Mouse (Mus musculus) C2C12 (cell line): ENCODE measurements around the gene Kirrel3. TPM values are rescaled to one million over a fixed set of nuclear protein-coding genes. Genes with fewer than 3 reads are reported as not detected.

Source experiments
- H3K27me3 ChIP-seq: one replicate; pipeline ENCODE4 v1.6.1; 2011; ENCODE audit not compliant: control insufficient read depth, insufficient read depth, insufficient read length
- H3K36me3 ChIP-seq: one replicate; pipeline ENCODE4 v1.6.1; 2011; ENCODE audit not compliant: control insufficient read depth, insufficient read depth
- H3K4me3 ChIP-seq: one replicate; pipeline ENCODE4 v1.5.1; 2011; ENCODE audit warnings: mild to moderate bottlenecking, control low read depth; ENCODE audit not compliant: poor library complexity, insufficient read depth, severe bottlenecking
- H3K79me2 ChIP-seq: one replicate; pipeline ENCODE4 v1.6.1; 2011; ENCODE audit not compliant: control insufficient read depth, insufficient read depth
- H3K79me3 ChIP-seq: one replicate; pipeline ENCODE4 v1.6.1; 2011; ENCODE audit warnings: low read depth, control low read depth
- H3ac ChIP-seq: one replicate; pipeline ENCODE3; 2011; ENCODE audit warnings: low read depth; ENCODE audit not compliant: control insufficient read depth, insufficient read length
- CEBPB ChIP-seq: IDR thresholded peaks from one replicate; pipeline ENCODE4 v1.6.1; 2011; ENCODE audit warnings: low read depth, mild to moderate bottlenecking, control low read depth, moderate library complexity
- CTCF ChIP-seq: IDR thresholded peaks from one replicate; pipeline ENCODE4 v1.5.1; 2011; ENCODE audit not compliant: control insufficient read depth, insufficient read depth, insufficient read length
- FOSL1 ChIP-seq: IDR thresholded peaks from one replicate; pipeline ENCODE4 v1.8.0; 2011; ENCODE audit warnings: mild to moderate bottlenecking, low read length; ENCODE audit not compliant: poor library complexity, insufficient read depth, severe bottlenecking
- MAX ChIP-seq: IDR thresholded peaks from one replicate; pipeline ENCODE4 v1.6.1; 2011; ENCODE audit warnings: mild to moderate bottlenecking, control low read depth
- MYOD1 ChIP-seq: IDR thresholded peaks from one replicate; pipeline ENCODE4 v1.6.1; 2011; ENCODE audit warnings: low read depth; ENCODE audit not compliant: control insufficient read depth, insufficient read length
- MYOG ChIP-seq: IDR thresholded peaks from one replicate; pipeline ENCODE4 v1.6.1; 2011; ENCODE audit not compliant: control insufficient read depth, insufficient read length; ENCODE audit errors: extremely low read depth
- USF1 ChIP-seq: IDR thresholded peaks from one replicate; pipeline ENCODE4 v1.6.1; 2011; ENCODE audit warnings: low read depth, mild to moderate bottlenecking, control low read depth, moderate library complexity
- polyA plus RNA-seq: library from polyadenylated mRNA; unstranded; fragments of >200 nt; fragmentation: generic; extraction: Trizol; gene quantifications from one replicate; pipeline ENCODE4 v1.2.1, GENCODE M21; 2012; ENCODE audit warnings: missing spikeins

Gene Kirrel3
- polyA plus RNA-seq, 1 experiment, result 5.2 TPM

DNA sequence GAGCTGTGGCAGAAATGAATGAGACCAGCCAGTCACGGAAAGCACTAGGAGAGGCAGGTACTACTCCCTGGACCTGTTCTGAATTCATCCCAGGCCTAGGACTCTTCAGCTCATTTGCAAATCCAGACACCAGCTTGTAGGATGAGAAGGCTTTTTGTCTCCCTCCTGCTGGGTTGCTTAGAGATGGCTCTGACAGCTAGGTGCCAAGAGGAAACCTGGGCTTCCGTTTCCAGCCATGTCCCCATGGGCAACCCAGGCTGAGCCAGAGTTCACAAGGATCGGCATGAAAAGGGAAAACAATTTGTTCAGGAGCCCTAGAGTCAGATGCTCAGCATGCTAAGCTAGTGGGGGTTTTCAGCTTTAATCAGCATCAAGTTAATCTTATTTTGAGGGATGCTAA lies 166.6 kb downstream of the Kirrel3 start:
- Histone ChIP-seq H3K36me3 (no peaks in the 10 kb centered on the region), H3K27me3 (no peaks in the 10 kb centered on the region), H3ac (no peak overlapping the region), H3K79me3 (no peaks in the 10 kb centered on the region), H3K79me2 (no peaks in the 10 kb centered on the region), H3K4me3 (no peak overlapping the region)
- TF ChIP-seq CEBPB (no peak), MAX (no peak), MYOD1 (no peak), FOSL1 (no peak), MYOG (no peak), CTCF (no peak), USF1 (no peak)

DNA sequence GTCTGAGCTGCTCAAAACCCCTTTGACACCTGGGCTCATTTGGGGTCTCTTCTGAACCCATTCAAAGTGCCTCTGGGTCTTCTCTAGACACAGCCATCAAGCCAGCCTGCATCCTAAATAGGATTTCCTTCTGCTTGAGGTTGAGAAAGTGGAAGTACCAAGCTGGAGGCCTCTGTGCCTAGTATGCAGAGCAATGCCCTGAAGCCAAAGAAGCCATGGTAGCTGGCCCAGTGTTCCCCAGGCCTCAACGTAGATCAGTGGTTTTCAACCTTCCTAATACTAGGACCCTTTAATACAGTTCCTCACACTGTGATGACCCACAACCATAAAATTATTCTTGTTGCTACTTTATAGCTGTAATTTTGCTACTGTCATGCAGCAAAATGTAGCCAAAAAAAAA lies 167.4 kb downstream of the Kirrel3 start:
- no peaks in the 10 kb centered on the region for H3K79me3 ChIP-seq
- H3ac ChIP-seq, result no peak overlapping the region
- no peaks in the 10 kb centered on the region for H3K36me3 ChIP-seq
- no peak overlapping the region for H3K4me3 ChIP-seq
- TF ChIP-seq MYOD1, result no peak
- no peak for TF ChIP-seq FOSL1
- TF ChIP-seq USF1, result no peak
- TF ChIP-seq CTCF, result no peak
- TF ChIP-seq CEBPB, result no peak
- no peak for TF ChIP-seq MAX
- TF ChIP-seq MYOG, result no peak
- H3K79me2 ChIP-seq, result no peaks in the 10 kb centered on the region
- no peaks in the 10 kb centered on the region for H3K27me3 ChIP-seq

DNA sequence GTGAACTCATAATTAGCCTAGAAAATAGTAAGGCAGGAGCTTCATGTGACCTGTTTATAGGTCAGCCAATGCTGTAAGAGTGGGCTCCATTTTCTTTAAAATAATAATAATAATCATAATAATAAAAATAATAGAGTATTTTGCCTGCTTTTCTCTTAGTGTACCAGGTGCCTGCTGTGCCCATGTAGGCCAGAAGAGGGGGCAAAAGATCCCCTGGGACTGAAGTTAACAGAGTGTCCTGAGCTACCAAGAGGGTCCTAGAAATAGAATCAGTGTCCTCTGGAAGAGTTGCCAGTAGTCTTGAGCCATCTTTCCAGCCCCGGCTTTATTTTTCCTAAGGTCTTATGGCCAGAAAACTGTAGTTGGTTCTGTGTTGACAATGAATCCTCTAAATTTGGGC lies 174.9 kb downstream of the Kirrel3 start:
- TF ChIP-seq USF1, result no peak
- H3K4me3 ChIP-seq, result no peak overlapping the region

DNA sequence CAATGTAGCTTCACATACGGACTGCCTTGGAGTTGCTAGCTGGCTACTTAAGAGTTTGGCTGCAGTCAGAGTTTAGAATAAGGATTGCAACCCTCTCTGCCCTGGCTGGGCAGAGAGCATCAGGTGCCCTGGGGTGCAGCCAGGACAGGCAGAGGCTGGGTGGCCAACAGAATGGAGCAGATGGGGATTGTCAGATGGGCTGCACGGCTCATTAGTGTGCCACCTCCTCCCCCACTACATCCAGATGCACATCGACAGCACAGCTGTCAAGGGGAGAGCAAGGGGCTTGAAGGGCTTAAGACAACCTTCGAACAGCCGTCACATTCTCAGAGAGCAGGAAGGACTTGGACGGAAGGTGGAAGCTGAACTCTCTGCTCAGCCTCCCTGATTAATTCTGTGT lies 177.7 kb downstream of the Kirrel3 start:
- Histone ChIP-seq H3K27me3 (no peaks in the 10 kb centered on the region), H3ac (no peak overlapping the region), H3K79me3 (no peaks in the 10 kb centered on the region), H3K4me3 (no peak overlapping the region), H3K79me2 (no peaks in the 10 kb centered on the region), H3K36me3 (no peaks in the 10 kb centered on the region)
- TF ChIP-seq MAX (no peak), MYOG (no peak), CTCF (no peak), MYOD1 (no peak), CEBPB (no peak), FOSL1 (no peak), USF1 (no peak)

More for the DNA sequence above, 174.9 kb downstream of the Kirrel3 start:
- Histone ChIP-seq H3K79me2 (no peaks in the 10 kb centered on the region), H3K36me3 (no peaks in the 10 kb centered on the region), H3ac (no peak overlapping the region), H3K27me3 (no peaks in the 10 kb centered on the region), H3K79me3 (no peaks in the 10 kb centered on the region)

DNA sequence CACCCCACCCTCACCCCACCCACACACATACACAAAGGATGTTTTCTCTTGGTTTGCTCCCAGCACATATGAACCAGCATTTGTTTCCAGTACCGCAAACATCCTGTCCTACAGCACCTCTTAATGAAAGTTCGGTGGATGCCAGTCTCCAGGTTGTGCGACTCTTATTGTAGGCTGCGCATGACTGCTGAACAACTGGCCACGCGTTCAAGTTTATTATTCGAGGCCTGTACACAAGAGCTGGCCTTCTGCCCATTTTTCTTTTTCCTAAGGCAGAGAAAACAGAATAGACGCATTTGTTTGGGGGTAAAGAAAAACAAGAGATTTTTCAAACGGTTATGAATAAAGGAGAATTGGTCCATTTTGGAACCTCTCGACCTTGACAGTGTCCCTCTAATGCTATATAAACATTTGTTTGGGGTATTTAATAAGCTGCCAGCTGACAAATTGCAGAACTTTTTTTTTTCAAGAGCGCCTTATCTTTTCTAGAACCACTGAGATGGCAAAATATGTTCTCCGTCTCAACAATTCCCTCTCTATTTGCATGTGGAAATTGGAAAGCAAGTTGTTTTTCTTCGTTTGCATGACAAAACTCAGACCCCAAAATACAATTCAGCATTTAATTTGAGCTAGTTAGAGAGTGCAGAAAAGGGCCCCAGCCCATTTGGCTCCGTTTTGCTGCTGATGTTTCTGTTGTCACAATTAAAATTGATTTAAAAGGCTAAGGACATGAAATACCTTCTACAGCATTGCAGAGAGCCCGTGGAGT lies 179.9 kb downstream of the Kirrel3 start:
- no peak for TF ChIP-seq CEBPB
- TF ChIP-seq FOSL1, result no peak
- no peak for TF ChIP-seq MYOD1
- TF ChIP-seq CTCF, result no peak
- no peak for TF ChIP-seq MAX
- TF ChIP-seq MYOG, result no peak
- TF ChIP-seq USF1, result no peak
- Histone ChIP-seq H3ac (no peak overlapping the region), H3K4me3 (no peak overlapping the region), H3K36me3 (no peaks in the 10 kb centered on the region), H3K79me3 (no peaks in the 10 kb centered on the region), H3K79me2 (no peaks in the 10 kb centered on the region), H3K27me3 (no peaks in the 10 kb centered on the region)

DNA sequence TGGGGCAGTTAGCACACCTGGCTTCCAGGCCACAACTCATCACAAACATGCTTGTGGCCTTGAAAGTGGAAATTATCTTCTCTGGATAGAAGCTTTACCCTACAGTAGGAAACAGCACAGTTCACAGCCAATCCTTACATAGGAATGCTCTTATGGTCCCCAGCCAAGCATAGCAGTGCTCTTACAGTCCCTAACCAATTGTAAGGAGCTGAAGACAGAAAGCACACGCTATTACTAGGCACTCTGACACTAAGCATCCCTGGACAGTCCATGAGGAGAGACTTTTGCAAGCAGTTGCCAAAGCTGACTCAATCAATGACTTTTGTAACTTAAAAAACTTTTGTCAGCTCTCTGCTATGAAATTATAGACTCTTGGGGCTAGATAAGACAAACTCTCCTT lies 181.5 kb downstream of the Kirrel3 start:
- Histone ChIP-seq H3ac (no peak overlapping the region), H3K27me3 (no peaks in the 10 kb centered on the region), H3K79me3 (no peaks in the 10 kb centered on the region), H3K4me3 (no peak overlapping the region), H3K36me3 (no peaks in the 10 kb centered on the region), H3K79me2 (no peaks in the 10 kb centered on the region)
- TF ChIP-seq CEBPB (no peak), MAX (no peak)
